Comparison of ENCODE assay signal across 21 mouse cellular contexts in the genomic region with DNA sequence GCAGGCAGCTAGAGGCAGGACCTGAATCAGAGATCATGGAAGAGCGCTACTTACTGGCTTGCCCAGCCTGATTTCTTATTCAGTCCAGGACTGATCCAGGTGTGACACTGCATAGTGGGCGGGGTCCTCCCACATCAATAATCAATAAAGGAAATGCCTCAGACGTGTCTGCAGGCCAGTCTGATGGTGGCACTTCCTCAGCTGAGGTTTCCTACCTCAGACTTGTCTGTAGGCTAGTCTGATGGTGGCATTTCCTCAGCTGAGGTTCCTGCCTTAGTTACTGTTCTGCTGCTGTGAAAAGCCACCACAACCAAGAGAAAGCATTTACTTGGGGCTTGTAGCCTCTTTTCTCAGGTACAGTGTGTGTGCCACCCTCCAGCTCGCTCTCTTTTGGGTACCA. TPM values are rescaled to one million over a fixed set of nuclear protein-coding genes. Genes with fewer than 3 reads are reported as not detected.
A peak's percentile ranks its signal among the peaks of the same experiment; 100 is the strongest.
DNase-seq lines count a peak whose midpoint lies in the region; ATAC-seq lines count a peak whose summit lies in the region.
"Had no signal": no experiment of that assay in that cellular context is flagged by ENCODE, and none has a peak within 500 bp of the region (broad histone marks: within the 10 kb centered on the region; RNA-seq: fewer than 3 reads in every experiment).

No protein-coding gene starts in this region.

- peak overlapping the region; percentile 31 for H3K27ac ChIP-seq in liver, embryonic 13.5 days
- no peak overlapping the region for H3K27ac ChIP-seq in liver, embryonic 11.5 days (ENCODE audit: low read depth, low read length)
- H3K27ac ChIP-seq: embryonic facial prominence, embryonic 10.5 days; forebrain, embryonic 13.5 days; heart, embryonic 10.5 days; hindbrain, embryonic 12.5 days had no signal

- no peaks in the 10 kb centered on the region for H3K27me3 ChIP-seq in liver, embryonic 13.5 days
- H3K27me3 ChIP-seq in liver, embryonic 11.5 days (replicated peaks; ENCODE audit: control insufficient read depth, insufficient read depth, low read length), result no peaks in the 10 kb centered on the region
- no peaks in the 10 kb centered on the region for H3K27me3 ChIP-seq in splenic B cell, adult 2 months (ENCODE audit: control insufficient read depth, insufficient read depth, low read length, poor library complexity, severe bottlenecking)
- H3K27me3 ChIP-seq: forebrain, embryonic 13.5 days; hindbrain, embryonic 12.5 days had no signal

- peaks cover 79% of the 10 kb centered on the region for H3K4me1 ChIP-seq in liver, embryonic 13.5 days (replicated peaks)
- H3K4me1 ChIP-seq in liver, embryonic 11.5 days (replicated peaks; ENCODE audit: control insufficient read depth, insufficient read depth, low read length), result peaks cover 26% of the 10 kb centered on the region
- H3K4me1 ChIP-seq: embryonic facial prominence, embryonic 10.5 days; forebrain, embryonic 13.5 days had no signal

- DNase-seq in liver, embryonic 13.5 days, result no peak
- DNase-seq in liver, embryonic 11.5 days (ENCODE audit: low spot score), result no peak
- DNase-seq in CD4-positive, CD25-positive, alpha-beta regulatory T cell, adult 2 months (ENCODE audit: low read depth, low spot score), result peak; percentile 65
- peak; percentile 46 for DNase-seq in induced T-regulatory cell, adult 2 months (ENCODE audit: low read depth)
- peak; percentile 17 for DNase-seq in splenic B cell, adult 2 months (ENCODE audit: low read depth, low spot score)
- no peak for DNase-seq in thymus, postnatal 25 days
- no peak for DNase-seq in gastrocnemius, postnatal 14 days
- DNase-seq: adrenal gland, postnatal 14 days; cerebellum, adult 18-20 months; cerebellum, postnatal 10 days; forebrain, postnatal 0 days; gastrocnemius, adult 2 months; heart, adult 18-20 months; heart, postnatal 10 days; heart, postnatal 4 days had no signal

- no peak overlapping the region for H3K4me2 ChIP-seq in liver, embryonic 13.5 days
- no peak overlapping the region for H3K4me2 ChIP-seq in liver, embryonic 11.5 days
- H3K4me2 ChIP-seq: forebrain, embryonic 13.5 days; hindbrain, embryonic 12.5 days had no signal

- WGBS in liver, embryonic 13.5 days (ENCODE audit: insufficient replicate concordance), result 77% methylated on average over 4 of the region's 4 CpGs
- 81% methylated on average over 4 of the region's 4 CpGs for WGBS in liver, embryonic 11.5 days

- ATAC-seq in liver, embryonic 13.5 days (ENCODE audit: low read depth), result no peak
- no peak for ATAC-seq in liver, embryonic 11.5 days (replicated peaks; ENCODE audit: low FRiP score)
- ATAC-seq: forebrain, embryonic 13.5 days; forebrain, postnatal 0 days; hindbrain, embryonic 16.5 days had no signal

- intact Hi-C loops in gastrocnemius, postnatal 14 days (cut with DNase I; ENCODE audit: low total_unique reads), result no loop called here

- peaks cover 74% of the 10 kb centered on the region for H3K36me3 ChIP-seq in liver, embryonic 13.5 days
- peaks cover 30% of the 10 kb centered on the region for H3K36me3 ChIP-seq in liver, embryonic 11.5 days (ENCODE audit: control insufficient read depth, insufficient read depth, low read length)
- H3K36me3 ChIP-seq in splenic B cell, adult 2 months (ENCODE audit: control insufficient read depth, insufficient read depth, low read length, poor library complexity, severe bottlenecking), result no peaks in the 10 kb centered on the region
- H3K36me3 ChIP-seq: embryonic facial prominence, embryonic 10.5 days; hindbrain, embryonic 12.5 days had no signal

- no peaks in the 10 kb centered on the region for H3K9me3 ChIP-seq in liver, embryonic 13.5 days (replicated peaks)
- no peaks in the 10 kb centered on the region for H3K9me3 ChIP-seq in liver, embryonic 11.5 days (ENCODE audit: control insufficient read depth, low read length)
- H3K9me3 ChIP-seq: embryonic facial prominence, embryonic 10.5 days; forebrain, embryonic 13.5 days; G1E; heart, embryonic 10.5 days; hindbrain, embryonic 12.5 days had no signal

- H3K4me3 ChIP-seq in liver, embryonic 13.5 days (replicated peaks), result no peak overlapping the region
- no peak overlapping the region for H3K4me3 ChIP-seq in liver, embryonic 11.5 days (ENCODE audit: low read depth, low read length)
- H3K4me3 ChIP-seq: embryonic facial prominence, embryonic 10.5 days; forebrain, embryonic 13.5 days; gastrocnemius, adult 2 months; heart, embryonic 10.5 days; hindbrain, embryonic 12.5 days had no signal

- 0 out of 2 replicates have a peak overlapping the region, but pooled peaks have one; percentile 8 for H3K9ac ChIP-seq in liver, embryonic 13.5 days
- H3K9ac ChIP-seq in liver, embryonic 11.5 days (ENCODE audit: low read depth, low read length), result no peak overlapping the region; the same call in 1 of the 2 replicates
- H3K9ac ChIP-seq: forebrain, embryonic 13.5 days; forebrain, postnatal 0 days; hindbrain, embryonic 12.5 days had no signal

RNA-seq across cellular contexts. Expression of a gene that starts 23.0 kb away (rescaled TPM):
- polyA plus RNA-seq in liver, embryonic 13.5 days (2015; fragmentation: Nextera tagmentation; extraction: Ambion mirVana), result 32.2 and 34.8 TPM in 2 replicates
- polyA plus RNA-seq in liver, embryonic 11.5 days (2014; fragmentation: Nextera tagmentation; extraction: Ambion mirVana), result 43.0 and 46.2 TPM in 2 replicates
- 10 to 100 TPM; 60.0 to 61.8 TPM for total RNA-seq in gastrocnemius, postnatal 14 days (2021)

Comparison
In these comparisons a context has a peak if more than half of its experiments do, and no peak if none do; other contexts are left out.
1. DNase-seq: peak in CD4-positive, CD25-positive, alpha-beta regulatory T cell, adult 2 months (single experiment), induced T-regulatory cell, adult 2 months (single experiment) and splenic B cell, adult 2 months (single experiment); none in liver, embryonic 13.5 days (single experiment), liver, embryonic 11.5 days (single experiment), thymus, postnatal 25 days (single experiment) and gastrocnemius, postnatal 14 days (single experiment).